ENCODE assay signal across 19 mouse cellular contexts in the genomic region with DNA sequence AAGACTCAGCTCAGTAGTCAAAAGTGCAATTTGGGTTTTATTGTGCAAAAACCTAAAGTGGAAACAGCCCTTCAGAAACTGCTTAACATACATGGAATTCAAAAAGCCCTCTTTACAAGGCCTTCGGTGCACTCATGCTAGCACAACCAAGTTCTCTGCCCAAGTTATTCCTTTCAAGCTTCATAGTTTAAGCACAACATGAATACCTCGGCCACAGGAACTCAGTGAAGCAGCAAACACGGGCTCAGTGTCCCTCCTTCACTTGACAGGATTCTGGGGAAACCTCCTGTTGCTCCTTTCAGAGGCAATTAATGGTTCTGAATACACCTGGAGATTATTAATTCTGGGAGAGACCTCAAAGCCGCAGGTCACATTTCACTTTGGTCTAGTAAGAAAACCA.
DNase-seq lines count a peak whose midpoint lies in the region; ATAC-seq and TF ChIP-seq lines count a peak whose summit lies in the region.
"Had no signal": no experiment of that assay in that cellular context is flagged by ENCODE, and none has a peak within 500 bp of the region (broad histone marks: within the 10 kb centered on the region; RNA-seq: fewer than 3 reads in every experiment).

No protein-coding gene starts in this region.

- TF ChIP-seq CTCF in kidney, adult 2 months (conservative IDR thresholded peaks at IDR 0.05; ENCODE audit: insufficient read depth, insufficient read length, low read depth, low read length) = no peak
- TF ChIP-seq CTCF in hindbrain, postnatal 0 days (IDR thresholded peaks at IDR 0.05; ENCODE audit: low read depth) = no peak

- H3K9ac ChIP-seq in kidney, embryonic 16.5 days (replicated peaks; ENCODE audit: low read length) = no peak overlapping the region
- no peak overlapping the region for H3K9ac ChIP-seq in embryonic facial prominence, embryonic 11.5 days (replicated peaks; ENCODE audit: low read length)
- H3K9ac ChIP-seq in hindbrain, postnatal 0 days (replicated peaks; ENCODE audit: low read length) = no peak overlapping the region
- no peak overlapping the region for H3K9ac ChIP-seq in midbrain, embryonic 15.5 days
- H3K9ac ChIP-seq in liver, embryonic 12.5 days = no peak overlapping the region
- H3K9ac ChIP-seq: lung, embryonic 15.5 days; neural tube, embryonic 13.5 days had no signal

- no peak overlapping the region for H3K27ac ChIP-seq in kidney, adult 2 months (ENCODE audit: insufficient read depth, low read depth, low read length)
- H3K27ac ChIP-seq in kidney, embryonic 16.5 days (ENCODE audit: low read length) = no peak overlapping the region
- H3K27ac ChIP-seq in embryonic facial prominence, embryonic 11.5 days (replicated peaks; ENCODE audit: low read depth, low read length) = no peak overlapping the region
- H3K27ac ChIP-seq in hindbrain, postnatal 0 days = no peak overlapping the region
- H3K27ac ChIP-seq in midbrain, embryonic 15.5 days = no peak overlapping the region
- no peak overlapping the region for H3K27ac ChIP-seq in heart, embryonic 10.5 days
- no peak overlapping the region for H3K27ac ChIP-seq in liver, embryonic 12.5 days
- H3K27ac ChIP-seq: lung, embryonic 15.5 days; neural tube, embryonic 13.5 days had no signal

- 42% methylated on average over 4 of the region's 4 CpGs for WGBS in kidney, adult 2 months
- 38% methylated on average over 4 of the region's 4 CpGs for WGBS in kidney, embryonic 16.5 days
- WGBS in embryonic facial prominence, embryonic 11.5 days = 16% methylated on average over 4 of the region's 4 CpGs
- 13% methylated on average over 4 of the region's 4 CpGs for WGBS in hindbrain, postnatal 0 days
- 9% methylated on average over 4 of the region's 4 CpGs for WGBS in midbrain, embryonic 15.5 days
- 41% methylated on average over 4 of the region's 4 CpGs for WGBS in heart, embryonic 10.5 days
- 33% methylated on average over 4 of the region's 4 CpGs for whole genome bisulfite sequencing in liver, embryonic 12.5 days (ENCODE audit: insufficient replicate concordance)

- ATAC-seq in kidney, embryonic 16.5 days (ENCODE audit: low FRiP score, low TSS enrichment) = no peak; the same call in 1 of the 2 replicates
- peak; percentile 59; the same call in 1 of the 2 replicates for ATAC-seq in embryonic facial prominence, embryonic 11.5 days (replicated peaks; ENCODE audit: insufficient number of reproducible peaks, low FRiP score, low TSS enrichment, low read depth)
- no peak for ATAC-seq in hindbrain, postnatal 0 days
- ATAC-seq in midbrain, embryonic 15.5 days (replicated peaks) = peak; percentile 14; the same call in 1 of the 2 replicates
- no peak for ATAC-seq in liver, embryonic 12.5 days

- no peaks in the 10 kb centered on the region for H3K9me3 ChIP-seq in kidney, embryonic 16.5 days (ENCODE audit: low read length)
- no peaks in the 10 kb centered on the region for H3K9me3 ChIP-seq in embryonic facial prominence, embryonic 11.5 days (replicated peaks; ENCODE audit: control insufficient read depth, low read length)
- no peaks in the 10 kb centered on the region for H3K9me3 ChIP-seq in hindbrain, postnatal 0 days (ENCODE audit: low read length)
- H3K9me3 ChIP-seq in midbrain, embryonic 15.5 days = no peaks in the 10 kb centered on the region
- no peaks in the 10 kb centered on the region for H3K9me3 ChIP-seq in heart, embryonic 10.5 days
- no peaks in the 10 kb centered on the region for H3K9me3 ChIP-seq in liver, embryonic 12.5 days (replicated peaks)
- H3K9me3 ChIP-seq: G1E; lung, embryonic 15.5 days; neural tube, embryonic 13.5 days had no signal

- no peak for TF ChIP-seq POLR2A in kidney, adult 2 months (IDR thresholded peaks at IDR 0.05; ENCODE audit: low read depth, low read length)

- no peak overlapping the region for H3K4me2 ChIP-seq in kidney, embryonic 16.5 days (replicated peaks; ENCODE audit: low read depth, low read length)
- no peak overlapping the region for H3K4me2 ChIP-seq in embryonic facial prominence, embryonic 11.5 days (ENCODE audit: low read depth, low read length)
- no peak overlapping the region for H3K4me2 ChIP-seq in hindbrain, postnatal 0 days (ENCODE audit: low read depth, low read length)
- H3K4me2 ChIP-seq in midbrain, embryonic 15.5 days = no peak overlapping the region
- H3K4me2 ChIP-seq in liver, embryonic 12.5 days = no peak overlapping the region
- H3K4me2 ChIP-seq: lung, embryonic 15.5 days; neural tube, embryonic 13.5 days had no signal

- no peak overlapping the region for H3K4me3 ChIP-seq in kidney, adult 2 months (ENCODE audit: insufficient read depth, low read depth, low read length)
- H3K4me3 ChIP-seq in kidney, embryonic 16.5 days (ENCODE audit: low read length) = no peak overlapping the region
- H3K4me3 ChIP-seq in embryonic facial prominence, embryonic 11.5 days (ENCODE audit: low read depth, low read length) = no peak overlapping the region
- H3K4me3 ChIP-seq in hindbrain, postnatal 0 days (ENCODE audit: low read length) = no peak overlapping the region
- H3K4me3 ChIP-seq in midbrain, embryonic 15.5 days = no peak overlapping the region
- no peak overlapping the region for H3K4me3 ChIP-seq in heart, embryonic 10.5 days
- no peak overlapping the region for H3K4me3 ChIP-seq in liver, embryonic 12.5 days
- H3K4me3 ChIP-seq: lung, embryonic 15.5 days; megakaryocyte, embryonic 14.5 days; neural tube, embryonic 13.5 days had no signal

- DNase-seq in kidney, adult 2 months = peak; percentile 7
- DNase-seq in embryonic facial prominence, embryonic 11.5 days (ENCODE audit: low spot score) = peak; percentile 33
- peak; percentile 14 for DNase-seq in hindbrain, postnatal 0 days (ENCODE audit: low spot score)
- no peak for DNase-seq in adrenal gland, adult 2 months
- no peak for DNase-seq in heart, embryonic 10.5 days (ENCODE audit: low spot score)
- DNase-seq: cerebellum, adult 11-12 months; heart, postnatal 10 days; kidney, adult 18-20 months; layer of hippocampus, postnatal 36 days; liver; right cerebral cortex, adult 18-20 months; thymus, adult 2 months had no signal

- H3K36me3 ChIP-seq in kidney, adult 2 months (ENCODE audit: control insufficient read depth, insufficient read depth, low read length) = no peaks in the 10 kb centered on the region
- H3K36me3 ChIP-seq in kidney, embryonic 16.5 days (ENCODE audit: insufficient read depth, low read length) = no peaks in the 10 kb centered on the region
- no peaks in the 10 kb centered on the region for H3K36me3 ChIP-seq in embryonic facial prominence, embryonic 11.5 days (replicated peaks; ENCODE audit: control insufficient read depth, insufficient read depth, low read depth, low read length)
- no peaks in the 10 kb centered on the region for H3K36me3 ChIP-seq in hindbrain, postnatal 0 days (ENCODE audit: insufficient read depth, low read length)
- no peaks in the 10 kb centered on the region for H3K36me3 ChIP-seq in midbrain, embryonic 15.5 days (replicated peaks)
- no peaks in the 10 kb centered on the region for H3K36me3 ChIP-seq in heart, embryonic 10.5 days
- no peaks in the 10 kb centered on the region for H3K36me3 ChIP-seq in liver, embryonic 12.5 days
- H3K36me3 ChIP-seq: G1E; lung, embryonic 15.5 days; neural tube, embryonic 13.5 days had no signal

- no peaks in the 10 kb centered on the region for H3K27me3 ChIP-seq in kidney, adult 2 months (replicated peaks; ENCODE audit: control insufficient read depth, insufficient read depth, low read length)
- no peaks in the 10 kb centered on the region for H3K27me3 ChIP-seq in kidney, embryonic 16.5 days (ENCODE audit: insufficient read depth, low read length)
- H3K27me3 ChIP-seq in embryonic facial prominence, embryonic 11.5 days (ENCODE audit: control insufficient read depth, insufficient read depth, low read length) = no peaks in the 10 kb centered on the region
- H3K27me3 ChIP-seq in hindbrain, postnatal 0 days (ENCODE audit: insufficient read depth, low read length) = no peaks in the 10 kb centered on the region
- H3K27me3 ChIP-seq in midbrain, embryonic 15.5 days (replicated peaks) = no peaks in the 10 kb centered on the region
- no peaks in the 10 kb centered on the region for H3K27me3 ChIP-seq in heart, embryonic 10.5 days (ENCODE audit: insufficient read depth, poor library complexity, severe bottlenecking)
- H3K27me3 ChIP-seq in liver, embryonic 12.5 days (replicated peaks) = no peaks in the 10 kb centered on the region
- H3K27me3 ChIP-seq: lung, embryonic 15.5 days; megakaryocyte, embryonic 14.5 days; neural tube, embryonic 13.5 days had no signal

- no peaks in the 10 kb centered on the region for H3K4me1 ChIP-seq in kidney, adult 2 months (ENCODE audit: control insufficient read depth, insufficient read depth, low read length)
- no peaks in the 10 kb centered on the region for H3K4me1 ChIP-seq in kidney, embryonic 16.5 days (ENCODE audit: insufficient read depth, low read length)
- no peaks in the 10 kb centered on the region for H3K4me1 ChIP-seq in embryonic facial prominence, embryonic 11.5 days (ENCODE audit: control insufficient read depth, insufficient read depth, low read length)
- H3K4me1 ChIP-seq in hindbrain, postnatal 0 days (ENCODE audit: insufficient read depth, low read length) = no peaks in the 10 kb centered on the region
- H3K4me1 ChIP-seq in midbrain, embryonic 15.5 days = peaks cover 3% of the 10 kb centered on the region
- no peaks in the 10 kb centered on the region for H3K4me1 ChIP-seq in heart, embryonic 10.5 days
- H3K4me1 ChIP-seq in liver, embryonic 12.5 days = no peaks in the 10 kb centered on the region
- H3K4me1 ChIP-seq: lung, embryonic 15.5 days; megakaryocyte, embryonic 14.5 days had no signal

Comparison
In these comparisons a context has a peak if more than half of its experiments do, and no peak if none do; other contexts are left out.
1. DNase-seq: peak in kidney, adult 2 months (single experiment), embryonic facial prominence, embryonic 11.5 days (single experiment) and hindbrain, postnatal 0 days (single experiment); none in adrenal gland, adult 2 months (single experiment) and heart, embryonic 10.5 days (single experiment).
2. ATAC-seq: peak in embryonic facial prominence, embryonic 11.5 days (single experiment) and midbrain, embryonic 15.5 days (single experiment); none in kidney, embryonic 16.5 days (single experiment), hindbrain, postnatal 0 days (single experiment) and liver, embryonic 12.5 days (single experiment).